Mouse (Mus musculus) olfactory bulb, adult 2 months (tissue): ENCODE data around the gene Gm8024. TPM values are rescaled to one million over a fixed set of nuclear protein-coding genes. Genes with fewer than 3 reads are reported as not detected.
"Not testable (repeated sequence)": the region's sequence is repeated elsewhere in the genome, so short reads cannot be mapped to it uniquely, and the experiment has no call there.

Experiments used
- H3K27ac ChIP-seq: fragments of 200-500 bp; 2 replicates; pipeline ENCODE4 v1.5.1; 2012; ENCODE audit warnings: low read depth, low read length; ENCODE audit not compliant: insufficient read depth
- H3K4me1 ChIP-seq: fragments of 200-500 bp; 2 replicates; pipeline ENCODE4 v1.6.1; 2012; ENCODE audit warnings: low read length; ENCODE audit not compliant: control insufficient read depth, insufficient read depth
- H3K4me3 ChIP-seq: fragments of 200-500 bp; 2 replicates; pipeline ENCODE4 v1.5.1; 2012; ENCODE audit warnings: mild to moderate bottlenecking, low read depth, low read length, moderate library complexity; ENCODE audit not compliant: insufficient read depth
- WGBS: fragments of 180-500 bp; shearing (Covaris S2); methylation state at CpG from one replicate; pipeline ENCODE4 v1.1.7; 2018; 5-methylcytosine and 5-hydroxymethylcytosine counted together
- polyA plus RNA-seq: library from polyadenylated mRNA; stranded (reverse); fragments of >200 nt; gene quantifications from 2 replicates; pipeline ENCODE4 v1.2.4, GENCODE M21; 2012; ENCODE audit warnings: low replicate concordance; ENCODE audit not compliant: missing spikeins, insufficient read depth, insufficient read length

The Gm8024 gene
- polyA plus RNA-seq: not detected in 2 replicates

DNA sequence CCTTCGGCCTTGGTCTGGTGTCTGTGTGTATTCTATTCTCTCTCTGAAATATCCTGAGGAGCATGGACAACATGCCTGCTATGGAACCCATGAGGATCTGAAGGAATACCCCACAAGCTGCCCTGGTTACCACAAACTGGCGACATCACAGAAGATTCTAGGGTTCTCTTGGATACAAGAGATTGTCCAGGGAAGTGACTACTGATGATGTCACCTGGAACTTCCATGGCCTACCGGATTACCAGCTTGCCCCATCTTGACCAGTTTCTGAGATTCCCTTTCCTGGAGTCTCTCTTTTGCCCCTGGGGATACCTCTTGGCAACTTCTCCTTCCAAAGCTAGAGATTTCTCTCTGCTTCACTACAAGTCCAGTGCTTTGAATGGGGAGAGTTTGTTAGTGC, at the start of gene Gm8024:
Gm8024 (minus strand) TSS at position 101 of the 400 bp plus-strand sequence.
- not testable (repeated sequence) for H3K4me1 ChIP-seq, H3K27ac ChIP-seq, H3K4me3 ChIP-seq
- 94% methylated on average over 1 of the region's 3 CpGs for WGBS

- not testable (repeated sequence) for H3K4me1 ChIP-seq, H3K4me3 ChIP-seq, H3K27ac ChIP-seq
- 11% methylated on average over 28 of the region's 31 CpGs for WGBS
Measured at GRCm38 (mm10) chr14:42543170-42543701, 19.2 kb upstream of the Gm8024 start.

- H3K4me1 ChIP-seq, H3K4me3 ChIP-seq, H3K27ac ChIP-seq: not testable (repeated sequence)
- 23% methylated on average over 23 of the region's 29 CpGs for WGBS
Measured at GRCm38 (mm10) chr14:42542316-42543169, 18.5 kb upstream of the Gm8024 start.

- H3K27ac ChIP-seq, H3K4me3 ChIP-seq, H3K4me1 ChIP-seq: not testable (repeated sequence)
- 94% methylated on average over 2 of the region's 3 CpGs for WGBS
Measured at GRCm38 (mm10) chr14:42502249-42502648, 21.8 kb downstream of the Gm8024 start, which contains the start of gene Gm8020. Gm8020 (minus strand) TSS chr14:42502349.

Other genes with a start within 250 kb of the Gm8024 start
- gene Gm9611, start 226.9 kb downstream of the Gm8024 start, polyA plus RNA-seq: not detected in 2 replicates
- gene Gm7995, start 214.1 kb downstream of the Gm8024 start, polyA plus RNA-seq: not detected in 2 replicates
- not detected in 2 replicates for gene Gm8005, start 84.6 kb downstream of the Gm8024 start, polyA plus RNA-seq
- gene Gm8011, start 60.4 kb downstream of the Gm8024 start, polyA plus RNA-seq: not detected in 2 replicates
- gene Gm8020, start 21.9 kb downstream of the Gm8024 start, polyA plus RNA-seq: not detected in 2 replicates
- gene Gm17124, start 75.6 kb upstream of the Gm8024 start, polyA plus RNA-seq: not detected in 2 replicates
- not detected in 2 replicates for gene Gm3633, start 117.6 kb upstream of the Gm8024 start, polyA plus RNA-seq
- gene Gm10378, start 131.7 kb upstream of the Gm8024 start, polyA plus RNA-seq: not detected in 2 replicates
- gene Gm3015, start 244.5 kb upstream of the Gm8024 start, polyA plus RNA-seq: not detected in 2 replicates